Mouse (Mus musculus) kidney, postnatal 4 days (tissue): ENCODE data around the gene Vmn1r218.
"Not testable (repeated sequence)": the region's sequence is repeated elsewhere in the genome, so short reads cannot be mapped to it uniquely, and the experiment has no call there.

Experiments used
- DNase-seq, 2 experiments: peaks; one replicate each; pipeline ENCODE4 v3.0.0; 2021; ENCODE audit warnings: mixed read lengths in 2 of 2

Gene Vmn1r218

GRCm38 (mm10) chr13:23133099-23133498 lies at the start of gene Vmn1r218:
Vmn1r218 (plus strand) TSS chr13:23133155.
- DNase-seq = no peak

- DNase-seq = no peak
These were observed 38.6 kb upstream of the Vmn1r218 start for GRCm38 (mm10) chr13:23094386-23094785.

GRCm38 (mm10) chr13:23118126-23118525 lies 14.8 kb upstream of the Vmn1r218 start, which contains the start of gene Vmn1r217:
Vmn1r217 (minus strand) TSS chr13:23118226.
- DNase-seq = not testable (repeated sequence)

- no peak for DNase-seq
These were observed 12.3 kb upstream of the Vmn1r218 start for GRCm38 (mm10) chr13:23120611-23121010.

- DNase-seq = no peak
These were observed 546 bp downstream of the Vmn1r218 start for GRCm38 (mm10) chr13:23133501-23133900.

GRCm38 (mm10) chr13:23138880-23139279 lies 5.9 kb downstream of the Vmn1r218 start:
- DNase-seq = no peak

- DNase-seq = peak; percentile 31 to 49
These were observed 24.9 kb downstream of the Vmn1r218 start for GRCm38 (mm10) chr13:23157848-23158247.

GRCm38 (mm10) chr13:23159012-23159411 lies 26.1 kb downstream of the Vmn1r218 start, which contains the start of gene Vmn1r219:
Vmn1r219 (plus strand) TSS chr13:23159312.
- no peak for DNase-seq

- DNase-seq = not testable (repeated sequence)
These were observed 33.5 kb downstream of the Vmn1r218 start for GRCm38 (mm10) chr13:23166471-23166870.

GRCm38 (mm10) chr13:23187875-23188274 lies 54.9 kb downstream of the Vmn1r218 start, which contains the start of gene Vmn1r220:
Vmn1r220 (minus strand) TSS chr13:23187975.
- no peak for DNase-seq
